Mouse (Mus musculus): ENCODE data around the gene Sorbs1. TPM values are rescaled to one million over a fixed set of nuclear protein-coding genes. Genes with fewer than 3 reads are reported as not detected.

Sorbs1 gene
- polyA plus RNA-seq, 1 experiment from 2014 or later = 37.7 TPM

- Histone ChIP-seq H3K4me2 (no peak overlapping the region), H3K9ac (no peak overlapping the region), H3K9me3 (no peaks in the 10 kb centered on the region), H3K27ac (no peak overlapping the region), H3K4me3 (no peak overlapping the region), H3K4me1 (no peaks in the 10 kb centered on the region; the same call in 1 of the 2 replicates), H3K27me3 (peaks cover 8% of the 10 kb centered on the region), H3K36me3 (no peaks in the 10 kb centered on the region)
- ATAC-seq (ENCODE audit: insufficient number of reproducible peaks, insufficient read depth, low FRiP score, low TSS enrichment, low read depth) = no peak
- 85% methylated on average over 7 of the region's 7 CpGs for WGBS
These were observed 29.2 kb upstream of the Sorbs1 start for GRCm38 (mm10) chr19:40542776-40543175.

GRCm38 (mm10) chr19:40536526-40536925 is 22.9 kb upstream of the Sorbs1 start:
- H3K9ac ChIP-seq = no peak overlapping the region
- 92% methylated on average over 6 of the region's 6 CpGs for WGBS
- no peaks in the 10 kb centered on the region for H3K9me3 ChIP-seq
- no peak overlapping the region for H3K4me3 ChIP-seq
- H3K4me1 ChIP-seq = no peaks in the 10 kb centered on the region
- H3K27me3 ChIP-seq = no peaks in the 10 kb centered on the region
- no peak overlapping the region for H3K4me2 ChIP-seq
- H3K36me3 ChIP-seq = no peaks in the 10 kb centered on the region
- no peak for ATAC-seq (ENCODE audit: insufficient number of reproducible peaks, insufficient read depth, low FRiP score, low TSS enrichment, low read depth)
- no peak overlapping the region for H3K27ac ChIP-seq

GRCm38 (mm10) chr19:40532525-40532924 is 18.9 kb upstream of the Sorbs1 start:
- no peak for ATAC-seq (ENCODE audit: insufficient number of reproducible peaks, insufficient read depth, low FRiP score, low TSS enrichment, low read depth)
- WGBS = 80% methylated on average over 5 of the region's 5 CpGs

GRCm38 (mm10) chr19:40530323-40530722 is 16.7 kb upstream of the Sorbs1 start:
- ATAC-seq (ENCODE audit: insufficient number of reproducible peaks, insufficient read depth, low FRiP score, low TSS enrichment, low read depth) = no peak
- no peak overlapping the region for H3K27ac ChIP-seq
- H3K36me3 ChIP-seq = no peaks in the 10 kb centered on the region
- H3K4me3 ChIP-seq = no peak overlapping the region
- H3K4me2 ChIP-seq = no peak overlapping the region
- no peaks in the 10 kb centered on the region for H3K9me3 ChIP-seq
- no peaks in the 10 kb centered on the region for H3K4me1 ChIP-seq
- WGBS = 85% methylated on average over 2 of the region's 2 CpGs
- no peaks in the 10 kb centered on the region for H3K27me3 ChIP-seq
- no peak overlapping the region for H3K9ac ChIP-seq

More at GRCm38 (mm10) chr19:40532525-40532924, 18.9 kb upstream of the Sorbs1 start:
- no peak overlapping the region for H3K4me3 ChIP-seq
- H3K9me3 ChIP-seq = no peaks in the 10 kb centered on the region
- no peak overlapping the region for H3K27ac ChIP-seq
- no peaks in the 10 kb centered on the region for H3K4me1 ChIP-seq
- no peak overlapping the region for H3K9ac ChIP-seq
- no peak overlapping the region for H3K4me2 ChIP-seq
- no peaks in the 10 kb centered on the region for H3K27me3 ChIP-seq
- H3K36me3 ChIP-seq = no peaks in the 10 kb centered on the region

- Histone ChIP-seq H3K27me3 (no peaks in the 10 kb centered on the region), H3K36me3 (no peaks in the 10 kb centered on the region), H3K4me1 (no peaks in the 10 kb centered on the region), H3K9me3 (no peaks in the 10 kb centered on the region), H3K4me2 (no peak overlapping the region), H3K4me3 (no peak overlapping the region), H3K9ac (no peak overlapping the region), H3K27ac (no peak overlapping the region)
- ATAC-seq (ENCODE audit: insufficient number of reproducible peaks, insufficient read depth, low FRiP score, low TSS enrichment, low read depth) = no peak
These were observed 14.7 kb upstream of the Sorbs1 start for GRCm38 (mm10) chr19:40528254-40528653.

- Histone ChIP-seq H3K9ac (no peak overlapping the region), H3K27ac (no peak overlapping the region), H3K4me2 (no peak overlapping the region), H3K36me3 (no peaks in the 10 kb centered on the region), H3K4me3 (no peak overlapping the region), H3K9me3 (no peaks in the 10 kb centered on the region), H3K4me1 (no peaks in the 10 kb centered on the region), H3K27me3 (no peaks in the 10 kb centered on the region)
- 72% methylated on average over 9 of the region's 9 CpGs for WGBS
- no peak for ATAC-seq (ENCODE audit: insufficient number of reproducible peaks, insufficient read depth, low FRiP score, low TSS enrichment, low read depth)
These were observed 12.9 kb upstream of the Sorbs1 start for GRCm38 (mm10) chr19:40526367-40527014.

GRCm38 (mm10) chr19:40523431-40524005 is 9.9 kb upstream of the Sorbs1 start:
- no peak for ATAC-seq (ENCODE audit: insufficient number of reproducible peaks, insufficient read depth, low FRiP score, low TSS enrichment, low read depth)
- Histone ChIP-seq H3K27me3 (no peaks in the 10 kb centered on the region), H3K27ac (no peak overlapping the region), H3K4me2 (no peak overlapping the region), H3K9ac (no peak overlapping the region), H3K4me3 (no peak overlapping the region), H3K36me3 (no peaks in the 10 kb centered on the region), H3K9me3 (no peaks in the 10 kb centered on the region), H3K4me1 (no peaks in the 10 kb centered on the region)
- 68% methylated on average over 8 of the region's 8 CpGs for WGBS

- H3K27ac ChIP-seq = no peak overlapping the region
- no peak overlapping the region for H3K4me3 ChIP-seq
- no peaks in the 10 kb centered on the region for H3K36me3 ChIP-seq
- ATAC-seq (ENCODE audit: insufficient number of reproducible peaks, insufficient read depth, low FRiP score, low TSS enrichment, low read depth) = no peak
- H3K4me2 ChIP-seq = no peak overlapping the region
- H3K9me3 ChIP-seq = no peaks in the 10 kb centered on the region
- H3K27me3 ChIP-seq = no peaks in the 10 kb centered on the region
- no peaks in the 10 kb centered on the region for H3K4me1 ChIP-seq
- H3K9ac ChIP-seq = no peak overlapping the region
- WGBS = 81% methylated on average over 5 of the region's 5 CpGs
These were observed 6.8 kb upstream of the Sorbs1 start for GRCm38 (mm10) chr19:40520403-40520802.

GRCm38 (mm10) chr19:40518706-40519105 is 5.1 kb upstream of the Sorbs1 start:
- no peak overlapping the region for H3K4me2 ChIP-seq
- H3K36me3 ChIP-seq = no peaks in the 10 kb centered on the region
- 58% methylated on average over 1 of the region's 1 CpGs for WGBS
- H3K27ac ChIP-seq = no peak overlapping the region
- ATAC-seq (ENCODE audit: insufficient number of reproducible peaks, insufficient read depth, low FRiP score, low TSS enrichment, low read depth) = no peak
- no peak overlapping the region for H3K4me3 ChIP-seq
- H3K9ac ChIP-seq = no peak overlapping the region
- H3K4me1 ChIP-seq = no peaks in the 10 kb centered on the region
- no peaks in the 10 kb centered on the region for H3K9me3 ChIP-seq
- H3K27me3 ChIP-seq = no peaks in the 10 kb centered on the region

GRCm38 (mm10) chr19:40515596-40515995 is 2.0 kb upstream of the Sorbs1 start:
- H3K9ac ChIP-seq = no peak overlapping the region
- ATAC-seq (ENCODE audit: insufficient number of reproducible peaks, insufficient read depth, low FRiP score, low TSS enrichment, low read depth) = no peak
- H3K4me3 ChIP-seq = no peak overlapping the region
- no peaks in the 10 kb centered on the region for H3K27me3 ChIP-seq
- WGBS = 87% methylated on average over 3 of the region's 3 CpGs
- H3K4me1 ChIP-seq = peaks cover 19% of the 10 kb centered on the region
- H3K36me3 ChIP-seq = no peaks in the 10 kb centered on the region
- H3K9me3 ChIP-seq = no peaks in the 10 kb centered on the region
- H3K4me2 ChIP-seq = no peak overlapping the region
- H3K27ac ChIP-seq = no peak overlapping the region

- WGBS = 79% methylated on average over 7 of the region's 7 CpGs
These were observed 797 bp upstream of the Sorbs1 start for GRCm38 (mm10) chr19:40514376-40514775.

More at GRCm38 (mm10) chr19:40514376-40514775, 797 bp upstream of the Sorbs1 start:
- no peak overlapping the region for H3K27ac ChIP-seq
- H3K4me3 ChIP-seq = no peak overlapping the region
- H3K4me1 ChIP-seq = peaks cover 21% of the 10 kb centered on the region
- ATAC-seq (ENCODE audit: insufficient number of reproducible peaks, insufficient read depth, low FRiP score, low TSS enrichment, low read depth) = no peak
- no peaks in the 10 kb centered on the region for H3K9me3 ChIP-seq
- no peaks in the 10 kb centered on the region for H3K27me3 ChIP-seq
- no peak overlapping the region for H3K9ac ChIP-seq
- no peaks in the 10 kb centered on the region for H3K36me3 ChIP-seq
- no peak overlapping the region for H3K4me2 ChIP-seq

Measured in embryonic facial prominence, embryonic 13.5 days (tissue).